Mouse (Mus musculus) cerebellum, adult (tissue): ENCODE results near the gene Luzp1.
A peak's percentile ranks its signal among the peaks of the same experiment; 100 is the strongest.

Experiments
- ATAC-seq: cut with Nextera tagmentation; 2 replicates; pipeline ENCODE4 v1.9.2; 2017; ENCODE audit warnings: mild to moderate bottlenecking, moderate library complexity, mixed read lengths; ENCODE audit not compliant: insufficient number of reproducible peaks, low FRiP score, low TSS enrichment

The Luzp1 gene

DNA sequence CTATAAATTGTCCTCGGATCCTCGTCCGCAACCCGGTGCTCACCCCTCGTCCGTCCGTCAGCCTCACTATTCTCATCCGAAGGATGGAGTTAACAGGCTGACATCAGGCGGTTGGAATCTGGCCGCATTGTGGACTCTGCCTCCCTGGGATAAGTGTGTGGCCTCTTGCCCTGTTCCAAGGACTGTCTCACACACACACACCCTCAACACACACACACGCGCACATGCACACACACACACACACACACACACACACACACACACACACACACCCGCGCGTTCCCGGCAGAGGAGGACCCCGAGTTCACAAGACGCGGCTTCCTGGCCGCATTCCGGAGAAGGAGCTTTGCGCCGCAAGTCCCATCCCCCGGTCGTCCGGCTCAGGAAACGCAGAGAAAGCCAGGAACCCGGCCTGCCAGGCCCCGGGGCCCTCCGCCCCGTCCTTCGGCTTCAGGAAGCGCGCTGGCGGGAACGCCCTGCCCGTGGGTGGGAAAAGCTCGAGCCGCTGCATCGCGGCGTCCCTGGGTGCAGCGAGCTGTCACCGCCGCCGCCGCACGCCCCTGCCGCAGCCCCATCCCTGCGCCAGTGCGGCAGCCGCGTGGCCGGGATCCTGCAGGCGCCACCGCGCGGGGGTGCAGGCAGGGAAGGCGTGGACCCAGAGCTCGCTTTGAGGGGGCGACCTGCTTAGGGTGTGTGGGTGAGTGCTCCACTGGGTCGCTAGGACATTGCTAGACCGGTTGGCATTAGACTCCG is 7.3 kb upstream of the Luzp1 start, which contains the start of gene 6030445D17Rik:
TSS of gene 6030445D17Rik (plus strand) at position 165 of the 753 bp plus-strand sequence.
- ATAC-seq, result peak; percentile 37; the same call in 1 of the 2 replicates

DNA sequence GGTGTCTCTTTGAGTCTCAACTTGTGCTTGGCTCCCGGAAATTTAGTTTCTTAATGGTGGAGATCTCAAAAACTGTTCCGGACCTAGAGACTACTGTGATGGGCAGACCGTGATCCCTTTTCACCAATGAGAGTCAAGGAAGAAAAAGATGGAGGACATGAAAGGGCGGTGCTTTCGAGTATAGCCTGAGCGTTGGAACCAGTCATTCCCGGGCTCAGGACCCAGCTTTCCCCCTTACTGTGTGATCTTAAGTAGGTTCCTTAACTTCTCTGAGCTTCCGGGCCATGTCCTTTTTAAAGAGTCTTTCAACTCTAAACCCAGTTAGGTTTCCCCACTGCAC is 6.8 kb upstream of the Luzp1 start:
- peak; percentile 29; the same call in 1 of the 2 replicates for ATAC-seq

DNA sequence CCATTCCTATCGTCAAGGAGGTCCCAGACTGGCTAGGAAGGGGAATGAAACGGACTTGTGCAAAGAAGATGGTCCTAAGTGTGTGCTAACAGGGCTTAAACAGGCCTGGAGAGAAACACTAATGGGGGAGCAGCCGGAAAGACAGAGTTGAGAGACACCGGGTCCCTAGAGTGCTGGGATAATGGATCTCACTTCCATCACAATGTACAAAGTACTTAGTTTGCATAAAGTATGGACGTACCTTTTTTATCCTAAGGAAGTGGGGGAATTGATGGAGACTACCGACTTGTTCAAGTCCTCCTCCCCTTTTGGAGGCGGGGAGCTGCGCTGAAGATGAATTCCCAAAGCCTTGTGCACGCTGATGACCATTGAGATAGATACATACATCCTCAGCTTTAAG is 6.1 kb upstream of the Luzp1 start:
- no peak for ATAC-seq

DNA sequence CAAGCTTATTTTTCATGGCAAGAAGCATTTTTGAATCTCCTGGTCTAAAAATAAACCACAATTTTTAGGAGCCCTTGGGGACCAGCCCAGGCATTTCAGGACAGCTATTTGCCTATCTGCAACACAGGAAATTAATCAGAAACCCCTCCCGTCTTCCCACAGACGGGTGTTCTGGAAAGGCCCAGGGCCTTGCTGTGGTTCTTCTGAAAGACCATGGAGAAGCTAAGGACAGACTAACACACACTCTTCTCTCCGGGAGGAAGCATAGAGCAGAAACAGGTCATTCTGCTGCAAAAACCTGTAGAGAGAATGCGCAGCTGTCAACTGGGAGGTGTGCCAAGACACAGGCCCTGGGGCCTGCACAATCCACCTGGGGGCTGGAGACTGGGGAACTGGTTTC is 3.3 kb upstream of the Luzp1 start:
- ATAC-seq, result no peak

DNA sequence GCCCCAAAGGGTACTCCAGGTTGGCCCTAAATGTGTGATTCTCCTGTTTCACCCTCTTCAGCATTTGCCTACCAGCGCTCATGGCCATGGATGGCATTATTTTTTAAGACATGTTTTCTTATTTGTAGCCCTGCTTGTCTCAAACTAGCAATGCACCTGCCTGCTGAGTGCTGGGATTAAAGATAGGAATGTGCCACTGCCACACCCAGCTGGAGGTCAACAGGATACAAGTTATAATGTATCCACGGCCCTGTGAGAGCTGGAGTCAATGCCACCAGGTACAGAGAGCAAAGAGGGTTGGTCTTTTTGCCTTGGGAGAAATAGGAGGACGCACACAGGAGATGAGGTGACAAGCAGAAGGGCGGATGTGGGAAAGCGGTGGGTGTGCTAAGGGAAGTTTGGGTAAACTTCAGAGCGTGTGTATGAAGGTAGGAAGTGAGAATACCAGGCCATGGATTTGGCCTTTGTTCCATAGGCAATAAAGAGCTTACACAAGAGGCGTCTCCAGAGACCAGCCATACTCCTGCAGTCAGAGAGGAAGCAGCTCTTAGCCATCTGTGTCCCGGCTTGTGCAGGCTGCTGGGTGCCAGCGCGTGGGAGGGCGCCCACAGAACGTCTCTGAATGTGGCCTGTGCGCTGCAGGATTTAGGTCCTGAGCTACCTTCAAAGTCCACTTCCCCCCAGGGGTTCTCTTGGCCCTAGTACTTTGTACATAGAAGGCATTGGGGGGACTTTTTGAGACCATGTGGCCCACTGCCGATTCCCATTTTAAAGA is 821 bp upstream of the Luzp1 start:
- ATAC-seq, result 0 out of 2 replicates have a peak, but pooled peaks have one; percentile 38

DNA sequence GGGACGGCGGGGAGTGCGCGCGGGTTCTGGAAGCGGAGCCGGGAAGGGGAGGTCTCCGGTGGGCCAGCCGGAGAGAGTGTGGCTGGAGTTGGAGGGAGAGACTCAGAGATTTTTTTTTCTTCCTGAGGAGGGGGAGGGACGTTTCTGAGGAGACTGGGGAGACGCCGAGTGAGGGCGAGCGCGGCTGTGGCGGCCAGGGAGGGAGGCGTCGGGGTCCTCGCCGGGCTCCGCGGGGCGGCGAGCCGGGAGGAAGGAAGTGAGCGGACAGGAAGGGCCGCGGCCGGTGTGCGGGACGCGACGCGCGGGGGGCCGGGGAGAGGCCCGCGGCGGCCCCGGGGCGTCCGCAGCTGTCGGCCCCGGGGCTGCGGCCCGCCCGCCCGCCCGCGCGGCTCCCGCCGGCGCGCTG is 383 bp downstream of the Luzp1 start:
- ATAC-seq, result no peak

DNA sequence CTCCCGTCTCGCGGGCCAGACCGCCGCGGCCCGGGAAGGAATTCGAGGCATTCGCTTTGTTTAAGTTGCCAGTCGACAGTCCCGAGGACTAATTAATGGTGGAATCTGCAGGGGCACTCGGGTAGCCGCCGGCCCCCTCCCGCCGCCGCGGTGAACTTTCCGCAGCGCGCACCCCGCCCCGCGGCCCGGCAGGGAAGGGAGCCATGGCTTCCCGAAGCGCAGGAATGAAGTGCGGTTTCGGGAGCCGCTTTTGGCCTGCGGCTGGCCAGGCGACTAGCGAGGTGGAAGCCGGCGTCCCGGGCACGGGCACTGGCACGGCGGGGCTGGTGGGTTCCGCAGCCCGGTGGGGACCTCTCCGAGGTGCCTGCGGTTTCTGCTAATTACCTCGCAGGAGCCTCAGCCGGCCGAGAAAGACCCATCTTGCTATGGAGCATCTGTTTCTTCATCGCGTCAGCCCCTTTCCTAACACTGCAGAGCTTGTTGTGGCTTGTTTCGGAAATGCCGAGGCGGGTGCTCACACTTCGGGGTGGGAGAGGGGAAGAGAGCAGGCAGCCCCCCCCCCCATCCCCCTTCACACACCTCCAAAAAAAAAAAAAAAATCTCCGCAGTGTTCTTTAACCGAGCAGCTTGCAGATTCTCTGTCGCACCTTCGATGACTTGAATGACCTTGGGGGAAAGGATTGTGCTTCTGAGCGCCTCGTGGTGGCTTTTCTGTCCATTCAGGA is 948 bp downstream of the Luzp1 start:
- 0 out of 2 replicates have a peak, but pooled peaks have one; percentile 9 for ATAC-seq

DNA sequence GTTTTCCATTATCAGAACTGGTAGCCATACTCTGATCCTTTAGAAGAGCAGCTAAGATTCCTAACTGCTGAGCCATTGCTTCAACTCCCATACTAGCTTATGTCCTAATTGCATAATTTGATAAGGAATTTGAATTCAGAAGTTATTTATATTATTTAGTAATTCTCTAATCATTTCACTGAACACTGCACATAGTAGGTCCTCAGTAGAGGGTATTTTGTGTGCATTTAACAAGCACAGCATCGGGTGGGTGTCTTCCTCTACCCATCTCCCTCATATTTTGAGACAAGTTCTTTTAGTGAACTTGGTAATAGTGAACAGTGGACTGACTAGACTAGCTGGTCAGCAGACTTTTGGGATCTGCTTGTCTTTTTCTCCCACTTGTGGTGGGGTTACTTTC is 7.1 kb downstream of the Luzp1 start:
- ATAC-seq, result no peak

DNA sequence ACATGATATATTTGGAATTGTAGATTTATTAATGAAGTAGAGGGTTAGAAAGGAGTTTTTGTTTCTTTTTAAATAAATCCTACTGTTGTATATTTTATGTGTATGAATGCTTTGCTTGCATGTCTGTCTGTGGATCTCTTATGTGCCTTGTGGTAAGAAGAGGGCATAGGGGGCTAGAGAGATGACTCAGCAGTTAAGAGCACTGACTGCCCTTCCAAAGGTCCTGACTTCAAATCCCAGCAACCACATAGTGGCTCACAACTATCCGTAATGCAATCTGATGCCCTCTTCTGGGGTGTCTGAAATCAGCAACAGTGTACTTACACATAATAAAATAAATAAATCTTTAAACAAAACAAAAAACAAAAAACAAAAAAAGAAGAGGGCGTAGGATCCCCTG is 17.0 kb downstream of the Luzp1 start:
- no peak for ATAC-seq

DNA sequence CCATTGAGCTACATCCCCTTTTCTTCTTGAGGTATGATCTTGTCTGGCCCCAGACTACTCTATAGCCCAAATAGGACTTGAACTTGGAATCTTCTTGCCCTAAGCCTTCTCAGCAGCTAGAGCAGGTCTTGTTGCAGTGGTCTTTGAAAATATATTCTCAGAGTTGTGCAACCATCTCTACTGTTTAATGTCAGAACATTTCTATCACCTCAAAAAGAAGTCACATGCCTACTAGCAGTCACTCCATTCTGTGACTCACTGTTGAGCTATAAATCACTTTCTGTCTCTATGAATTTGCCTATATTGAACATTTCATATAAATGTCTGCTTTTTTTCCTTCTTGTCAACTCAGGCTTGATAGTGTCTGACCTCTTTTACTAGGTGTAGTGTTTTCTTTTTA is 26.4 kb downstream of the Luzp1 start:
- ATAC-seq, result no peak

DNA sequence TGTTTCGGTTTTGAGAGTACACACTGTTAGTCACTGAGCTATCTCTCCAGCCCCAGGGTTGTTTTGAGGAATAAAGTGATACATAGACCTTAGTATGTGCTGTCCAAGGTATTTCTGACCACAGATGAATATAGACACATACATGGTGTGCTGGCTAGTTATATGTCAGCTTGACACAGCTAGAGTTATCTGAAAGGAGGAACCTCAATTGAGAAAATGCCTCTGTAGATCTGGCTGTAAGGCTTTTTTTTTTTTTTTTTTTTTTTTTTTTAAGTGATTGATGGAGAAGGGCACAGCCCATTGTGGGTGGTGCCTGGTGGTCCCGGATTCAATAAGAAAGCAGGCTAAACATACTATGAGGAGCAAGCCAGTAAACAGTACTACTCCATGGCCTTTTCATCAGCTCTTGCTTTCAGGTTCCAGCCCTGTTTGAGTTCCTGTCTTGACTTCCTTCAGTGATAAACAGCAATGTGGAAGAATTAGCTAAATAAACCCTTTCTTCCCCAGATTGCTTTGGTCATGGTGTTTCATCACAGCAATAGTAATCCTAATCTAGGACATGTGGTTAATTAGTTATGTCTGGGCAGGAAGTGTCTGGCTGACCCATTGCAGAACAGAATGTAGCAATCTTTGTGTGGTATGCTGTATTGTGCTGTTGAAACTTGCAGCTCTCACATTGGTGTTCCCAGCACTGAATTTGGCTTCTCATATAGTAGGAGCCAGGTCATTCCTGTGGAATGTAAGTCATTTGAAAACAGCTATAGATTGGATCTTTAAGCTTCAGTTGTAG is 36.1 kb downstream of the Luzp1 start:
- no peak for ATAC-seq

DNA sequence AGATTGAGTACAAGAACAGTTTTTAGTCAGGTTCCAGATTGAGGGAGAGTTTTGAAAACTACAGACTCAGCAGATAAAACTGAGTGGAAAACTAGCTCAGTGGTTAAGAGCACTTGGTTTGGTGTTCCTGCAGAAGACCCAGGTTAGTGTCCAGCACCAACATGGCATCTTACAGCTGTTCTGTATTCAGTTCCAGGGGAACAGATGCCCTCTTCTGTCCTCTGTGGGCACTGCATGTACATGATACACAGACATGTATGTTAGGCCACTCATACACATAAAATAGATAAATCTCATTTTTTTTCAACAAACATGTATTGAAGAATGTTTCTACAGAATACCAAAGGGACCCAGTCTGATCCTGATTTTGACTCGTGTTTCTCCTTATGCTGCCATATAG is 40.3 kb downstream of the Luzp1 start:
- ATAC-seq, result no peak

DNA sequence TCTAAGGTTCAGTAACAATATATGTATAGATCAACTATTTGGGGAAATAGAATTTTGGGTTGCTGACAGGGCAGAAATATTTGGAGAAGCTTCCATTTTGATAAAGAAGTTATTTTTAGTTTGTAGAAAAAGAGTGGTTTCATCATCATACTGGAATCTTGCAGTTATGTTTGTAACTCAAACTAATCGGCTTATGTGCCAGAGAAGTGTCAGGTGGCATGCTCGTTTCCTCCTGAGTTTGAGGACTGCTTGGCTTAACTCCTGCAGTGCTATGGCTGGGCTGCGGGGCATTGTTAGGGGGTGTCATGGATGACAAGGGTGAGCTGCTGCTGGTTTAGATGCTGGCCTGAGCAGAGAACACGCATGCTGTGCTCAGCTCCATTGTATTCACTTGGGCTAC is 42.1 kb downstream of the Luzp1 start:
- no peak for ATAC-seq

DNA sequence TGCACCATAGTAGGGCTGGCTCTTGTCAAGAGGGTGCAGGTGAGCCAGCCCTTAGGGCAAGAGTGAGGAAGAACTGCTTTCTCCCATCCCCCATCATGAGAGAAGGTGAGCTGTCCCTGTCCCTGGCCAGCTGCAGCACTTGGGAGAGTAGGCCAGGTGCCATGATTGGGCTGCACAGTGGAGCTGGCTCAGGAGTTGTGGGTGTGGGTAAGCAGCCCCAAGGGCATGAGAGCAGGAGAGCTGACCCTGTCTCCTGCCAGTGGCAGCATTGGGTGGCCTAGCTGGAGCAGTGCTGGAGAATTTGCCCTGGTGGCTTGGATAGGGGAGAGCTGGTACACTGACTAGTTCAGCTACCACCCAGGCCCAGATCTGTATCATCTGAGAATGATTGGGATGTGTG is 43.3 kb downstream of the Luzp1 start:
- ATAC-seq, result no peak

DNA sequence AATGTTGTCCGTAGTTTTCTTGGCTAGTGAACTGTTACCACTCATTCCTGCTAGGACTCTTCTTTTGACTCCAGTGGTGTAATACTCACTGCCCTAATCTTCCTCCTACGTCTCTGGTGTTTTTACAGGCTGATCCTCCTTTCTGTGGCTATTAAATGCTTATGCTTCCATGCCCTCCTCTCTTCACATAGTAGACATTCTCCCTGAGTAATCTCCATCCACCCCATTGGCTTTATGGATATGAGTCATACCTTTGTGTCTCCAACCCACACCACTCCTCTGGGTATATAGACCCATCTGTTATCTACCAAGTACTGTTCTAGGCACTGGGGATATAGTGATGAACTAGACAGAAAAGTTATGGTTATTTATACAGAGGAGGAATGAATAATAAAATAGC is 48.6 kb downstream of the Luzp1 start:
- no peak for ATAC-seq

DNA sequence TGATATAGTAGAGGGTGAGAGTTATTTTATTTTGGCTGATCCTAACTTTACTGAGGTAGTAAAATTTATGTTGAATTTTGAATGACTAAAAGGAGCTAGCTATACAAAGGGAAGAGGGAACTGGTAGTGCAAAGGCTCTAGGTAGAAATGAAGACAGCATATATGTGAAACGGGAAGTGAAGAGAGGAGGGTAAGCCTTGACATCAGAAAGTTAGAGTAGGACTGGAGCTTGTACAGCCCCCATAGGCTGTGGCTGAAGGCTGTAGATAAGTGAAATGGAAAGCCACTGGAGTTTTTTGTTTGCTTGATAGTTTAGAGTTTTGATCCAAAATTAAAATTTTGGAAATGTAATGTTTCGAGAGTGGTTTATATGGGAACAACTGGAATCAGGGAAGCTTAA is 49.0 kb downstream of the Luzp1 start:
- ATAC-seq, result no peak

DNA sequence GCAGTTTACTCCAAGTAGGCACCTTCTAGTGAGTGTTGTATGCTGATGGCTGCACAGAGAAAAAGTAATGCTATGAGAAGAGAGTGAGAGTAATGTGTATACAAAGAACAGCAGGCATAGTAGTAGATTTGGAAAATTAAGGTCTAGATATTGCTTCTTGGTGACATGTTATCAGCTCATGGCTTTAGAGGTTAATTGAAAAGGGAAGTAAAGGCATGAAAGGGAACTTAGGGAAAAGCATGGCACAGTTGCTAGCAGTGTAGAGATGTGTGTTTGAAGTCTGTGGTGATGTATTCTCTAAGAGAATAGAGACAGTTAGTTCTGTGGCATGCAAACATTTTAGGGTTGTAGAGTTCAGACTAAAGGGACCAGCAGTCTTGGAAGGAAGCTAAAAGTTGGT is 50.3 kb downstream of the Luzp1 start:
- no peak for ATAC-seq

DNA sequence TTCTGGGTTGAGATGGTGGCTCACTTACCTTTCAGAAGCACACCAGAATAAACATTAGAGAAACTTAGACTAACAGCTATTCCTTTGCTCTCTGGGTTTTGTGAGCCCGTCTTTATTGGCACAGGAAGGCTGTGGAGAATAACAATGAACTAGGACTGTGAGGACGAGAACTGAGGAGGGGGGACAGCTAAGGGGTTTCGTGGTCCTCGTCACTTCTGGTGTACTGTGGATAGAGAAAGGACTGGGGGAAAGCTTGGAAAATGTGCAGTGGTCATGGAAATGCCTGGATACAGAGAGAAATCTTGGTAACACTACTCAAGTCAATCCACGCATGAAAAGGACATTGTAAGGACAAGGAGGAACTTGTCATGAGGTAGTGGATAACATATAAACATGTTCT is 52.3 kb downstream of the Luzp1 start:
- no peak for ATAC-seq

DNA sequence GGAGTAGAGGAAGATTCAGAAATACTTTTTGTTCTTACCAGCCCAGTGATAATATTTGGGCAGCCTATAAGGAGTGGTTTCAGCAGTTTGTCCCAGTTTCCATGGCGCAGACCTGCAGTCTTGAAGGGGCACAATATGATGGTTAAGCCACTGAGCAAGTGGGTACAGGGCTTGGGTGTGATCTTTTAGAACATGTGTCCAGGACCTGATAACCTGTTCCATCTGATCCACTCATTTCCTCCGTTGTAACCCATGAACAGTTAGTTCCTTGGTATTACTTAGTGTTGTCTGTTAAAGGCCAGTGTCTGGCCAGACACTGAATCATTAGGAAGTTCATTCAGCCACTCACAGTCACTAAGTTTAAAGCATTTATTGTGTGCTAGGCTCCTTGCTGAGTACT is 54.7 kb downstream of the Luzp1 start:
- no peak for ATAC-seq

DNA sequence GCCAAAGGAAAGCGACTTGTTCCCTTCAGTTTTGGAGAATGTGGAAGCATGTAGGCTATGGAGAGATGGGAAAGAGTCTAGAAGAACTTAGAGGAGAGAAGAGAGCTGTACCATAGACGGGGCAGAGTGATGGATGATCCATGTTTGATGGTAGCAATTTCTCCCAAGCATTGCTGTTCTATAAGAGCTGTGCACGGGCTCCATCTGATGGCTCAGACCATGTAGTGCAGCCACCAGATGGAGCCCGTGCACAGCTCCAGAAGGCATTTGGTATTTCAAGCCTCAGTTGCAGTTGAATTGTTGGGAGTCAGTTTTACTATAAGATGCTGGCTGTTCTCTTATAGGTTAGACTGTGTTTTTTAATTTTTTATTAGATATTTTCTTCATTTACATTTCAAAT is 56.9 kb downstream of the Luzp1 start:
- ATAC-seq, result peak; percentile 68; the same call in 1 of the 2 replicates
